Mouse (Mus musculus): Measurements from ENCODE around the gene Abca2. TPM values are rescaled to one million over a fixed set of nuclear protein-coding genes. Genes with fewer than 3 reads are reported as not detected.

Gene Abca2
- polyA plus RNA-seq, 1 experiment from 2014 or later = 5.4 TPM

Small RNAs within 50 kb of the gene (microRNA-seq; reads per million reads assigned to microRNA genes)
- gene Mir3087 = not detected

Other genes starting within 250 kb of the Abca2 start
- 9.8 and 10.0 TPM in 2 replicates for gene Nrarp, start 247.9 kb upstream of the Abca2 start, polyA plus RNA-seq (2015; fragmentation: Nextera tagmentation; extraction: Ambion mirVana)
- 10.0 and 12.5 TPM in 2 replicates for gene Tor4a, start 231.8 kb upstream of the Abca2 start, polyA plus RNA-seq (2015; fragmentation: Nextera tagmentation; extraction: Ambion mirVana)
- 112 and 113 TPM in 2 replicates for gene Nelfb, start 217.2 kb upstream of the Abca2 start, polyA plus RNA-seq (2015; fragmentation: Nextera tagmentation; extraction: Ambion mirVana)
- gene Stpg3, start 214.1 kb upstream of the Abca2 start, polyA plus RNA-seq (2015; fragmentation: Nextera tagmentation; extraction: Ambion mirVana) = 0.15 TPM in 1 of 2 replicates, not detected in the other
- 0.68 TPM in 1 of 2 replicates, not detected in the other for gene Fam166a, start 210.0 kb upstream of the Abca2 start, polyA plus RNA-seq (2015; fragmentation: Nextera tagmentation; extraction: Ambion mirVana)
- gene Tubb4b, start 204.0 kb upstream of the Abca2 start, polyA plus RNA-seq (2015; fragmentation: Nextera tagmentation; extraction: Ambion mirVana) = 677 and 731 TPM in 2 replicates
- gene Slc34a3, start 194.3 kb upstream of the Abca2 start, polyA plus RNA-seq (2015; fragmentation: Nextera tagmentation; extraction: Ambion mirVana) = not detected in 2 replicates
- gene Rnf224, start 191.9 kb upstream of the Abca2 start, polyA plus RNA-seq (2015; fragmentation: Nextera tagmentation; extraction: Ambion mirVana) = not detected in 2 replicates
- gene Rnf208, start 186.4 kb upstream of the Abca2 start, polyA plus RNA-seq (2015; fragmentation: Nextera tagmentation; extraction: Ambion mirVana) = 8.3 and 9.1 TPM in 2 replicates
- 0.67 TPM in 1 of 2 replicates, not detected in the other for gene Cysrt1, start 186.3 kb upstream of the Abca2 start, polyA plus RNA-seq (2015; fragmentation: Nextera tagmentation; extraction: Ambion mirVana)
- gene AL732309.1, start 181.8 kb upstream of the Abca2 start, polyA plus RNA-seq (2015; fragmentation: Nextera tagmentation; extraction: Ambion mirVana) = 4.5 and 5.9 TPM in 2 replicates
- gene Tmem203, start 173.3 kb upstream of the Abca2 start, polyA plus RNA-seq (2015; fragmentation: Nextera tagmentation; extraction: Ambion mirVana) = 20.3 and 22.0 TPM in 2 replicates
- gene Tprn, start 166.1 kb upstream of the Abca2 start, polyA plus RNA-seq (2015; fragmentation: Nextera tagmentation; extraction: Ambion mirVana) = 6.4 and 6.5 TPM in 2 replicates
- gene Ssna1, start 156.3 kb upstream of the Abca2 start, polyA plus RNA-seq (2015; fragmentation: Nextera tagmentation; extraction: Ambion mirVana) = 219 and 232 TPM in 2 replicates
- 136 and 137 TPM in 2 replicates for gene Anapc2, start 156.2 kb upstream of the Abca2 start, polyA plus RNA-seq (2015; fragmentation: Nextera tagmentation; extraction: Ambion mirVana)
- gene Tmem210, start 140.6 kb upstream of the Abca2 start, polyA plus RNA-seq (2015; fragmentation: Nextera tagmentation; extraction: Ambion mirVana) = not detected in 2 replicates
- 6.7 and 9.4 TPM in 2 replicates for gene Lrrc26, start 138.8 kb upstream of the Abca2 start, polyA plus RNA-seq (2015; fragmentation: Nextera tagmentation; extraction: Ambion mirVana)
- gene Grin1, start 109.5 kb upstream of the Abca2 start, polyA plus RNA-seq (2015; fragmentation: Nextera tagmentation; extraction: Ambion mirVana) = 0.44 and 0.84 TPM in 2 replicates
- 47.8 and 57.4 TPM in 2 replicates for gene Man1b1, start 96.4 kb upstream of the Abca2 start, polyA plus RNA-seq (2015; fragmentation: Nextera tagmentation; extraction: Ambion mirVana)
- 15.9 and 18.9 TPM in 2 replicates for gene Dpp7, start 72.3 kb upstream of the Abca2 start, polyA plus RNA-seq (2015; fragmentation: Nextera tagmentation; extraction: Ambion mirVana)
- gene Uap1l1, start 63.0 kb upstream of the Abca2 start, polyA plus RNA-seq (2015; fragmentation: Nextera tagmentation; extraction: Ambion mirVana) = 18.8 and 20.2 TPM in 2 replicates
- 39.0 and 39.3 TPM in 2 replicates for gene Sapcd2, start 56.4 kb upstream of the Abca2 start, polyA plus RNA-seq (2015; fragmentation: Nextera tagmentation; extraction: Ambion mirVana)
- 3.6 and 4.8 TPM in 2 replicates for gene Entpd2, start 32.8 kb upstream of the Abca2 start, polyA plus RNA-seq (2015; fragmentation: Nextera tagmentation; extraction: Ambion mirVana)
- gene Npdc1, start 29.4 kb upstream of the Abca2 start, polyA plus RNA-seq (2015; fragmentation: Nextera tagmentation; extraction: Ambion mirVana) = 31.6 and 36.5 TPM in 2 replicates
- gene Fut7, start 5.4 kb upstream of the Abca2 start, polyA plus RNA-seq (2015; fragmentation: Nextera tagmentation; extraction: Ambion mirVana) = 0.10 and 0.15 TPM in 2 replicates
- 139 and 180 TPM in 2 replicates for gene Clic3, start 28.1 kb downstream of the Abca2 start, polyA plus RNA-seq (2015; fragmentation: Nextera tagmentation; extraction: Ambion mirVana)
- 37.9 and 44.8 TPM in 2 replicates for gene Paxx, start 32.4 kb downstream of the Abca2 start, polyA plus RNA-seq (2015; fragmentation: Nextera tagmentation; extraction: Ambion mirVana)
- 10.7 and 16.5 TPM in 2 replicates for gene Ptgds, start 41.3 kb downstream of the Abca2 start, polyA plus RNA-seq (2015; fragmentation: Nextera tagmentation; extraction: Ambion mirVana)
- not detected in 2 replicates for gene Lcn12, start 65.2 kb downstream of the Abca2 start, polyA plus RNA-seq (2015; fragmentation: Nextera tagmentation; extraction: Ambion mirVana)
- 80.8 and 81.1 TPM in 2 replicates for gene Fbxw5, start 72.0 kb downstream of the Abca2 start, polyA plus RNA-seq (2015; fragmentation: Nextera tagmentation; extraction: Ambion mirVana)
- gene C8g, start 73.0 kb downstream of the Abca2 start, polyA plus RNA-seq (2015; fragmentation: Nextera tagmentation; extraction: Ambion mirVana) = 6.5 and 7.3 TPM in 2 replicates
- gene Traf2, start 118.2 kb downstream of the Abca2 start, polyA plus RNA-seq (2015; fragmentation: Nextera tagmentation; extraction: Ambion mirVana) = 38.2 and 39.1 TPM in 2 replicates
- 319 and 355 TPM in 2 replicates for gene Edf1, start 129.1 kb downstream of the Abca2 start, polyA plus RNA-seq (2015; fragmentation: Nextera tagmentation; extraction: Ambion mirVana)
- gene Mamdc4, start 146.1 kb downstream of the Abca2 start, polyA plus RNA-seq (2015; fragmentation: Nextera tagmentation; extraction: Ambion mirVana) = 3.1 and 8.2 TPM in 2 replicates
- 164 and 167 TPM in 2 replicates for gene Phpt1, start 146.5 kb downstream of the Abca2 start, polyA plus RNA-seq (2015; fragmentation: Nextera tagmentation; extraction: Ambion mirVana)
- 0.21 TPM in 1 of 2 replicates, not detected in the other for gene Ajm1, start 153.1 kb downstream of the Abca2 start, polyA plus RNA-seq (2015; fragmentation: Nextera tagmentation; extraction: Ambion mirVana)
- 60.7 and 61.8 TPM in 2 replicates for gene Rabl6, start 179.8 kb downstream of the Abca2 start, polyA plus RNA-seq (2015; fragmentation: Nextera tagmentation; extraction: Ambion mirVana)
- gene Ccdc183, start 189.0 kb downstream of the Abca2 start, polyA plus RNA-seq (2015; fragmentation: Nextera tagmentation; extraction: Ambion mirVana) = 0.14 and 0.15 TPM in 2 replicates
- 30.5 and 35.6 TPM in 2 replicates for gene Tmem141, start 193.3 kb downstream of the Abca2 start, polyA plus RNA-seq (2015; fragmentation: Nextera tagmentation; extraction: Ambion mirVana)
- gene Fcna, start 199.3 kb downstream of the Abca2 start, polyA plus RNA-seq (2015; fragmentation: Nextera tagmentation; extraction: Ambion mirVana) = 3.5 and 10.6 TPM in 2 replicates
- 0.33 TPM in 1 of 2 replicates, not detected in the other for gene Lcn8, start 224.4 kb downstream of the Abca2 start, polyA plus RNA-seq (2015; fragmentation: Nextera tagmentation; extraction: Ambion mirVana)
- gene Lcn5, start 229.2 kb downstream of the Abca2 start, polyA plus RNA-seq (2015; fragmentation: Nextera tagmentation; extraction: Ambion mirVana) = not detected in 2 replicates
- gene Lcn6, start 248.1 kb downstream of the Abca2 start, polyA plus RNA-seq (2015; fragmentation: Nextera tagmentation; extraction: Ambion mirVana) = not detected in 2 replicates